Mouse (Mus musculus) ZHBTc4 (cell line): ENCODE data around the gene Ggta1.

Experiments
- DNase-seq: peaks from one replicate; pipeline ENCODE4 v3.0.0-alpha.2; 2011; ENCODE audit warnings: low read depth, low spot score

Gene Ggta1

GRCm38 (mm10) chr2:35462791-35463281, at the start of gene Ggta1:
Ggta1 (minus strand) TSS chr2:35463231.
- peak; percentile 14 for DNase-seq

- DNase-seq, result no peak
These were observed 49.2 kb upstream of the Ggta1 start for GRCm38 (mm10) chr2:35512226-35512625.

- DNase-seq, result peak; percentile 60
These were observed 47.9 kb upstream of the Ggta1 start for GRCm38 (mm10) chr2:35510920-35511319.

GRCm38 (mm10) chr2:35509888-35510287, 46.9 kb upstream of the Ggta1 start:
- DNase-seq, result no peak

GRCm38 (mm10) chr2:35509343-35509667, 46.3 kb upstream of the Ggta1 start:
- DNase-seq, result peak; percentile 77

GRCm38 (mm10) chr2:35508597-35509342, 45.7 kb upstream of the Ggta1 start:
- no peak for DNase-seq

- peak; percentile 98 for DNase-seq
These were observed 44.1 kb upstream of the Ggta1 start for GRCm38 (mm10) chr2:35507191-35507511.

- no peak for DNase-seq
These were observed 43.5 kb upstream of the Ggta1 start for GRCm38 (mm10) chr2:35506311-35507190.

- DNase-seq, result no peak
These were observed 42.7 kb upstream of the Ggta1 start for GRCm38 (mm10) chr2:35505519-35506286.

GRCm38 (mm10) chr2:35504417-35504776, 41.4 kb upstream of the Ggta1 start:
- no peak for DNase-seq

- DNase-seq, result no peak
These were observed 40.8 kb upstream of the Ggta1 start for GRCm38 (mm10) chr2:35503723-35504416.

GRCm38 (mm10) chr2:35503021-35503722, 40.1 kb upstream of the Ggta1 start:
- DNase-seq, result peak; percentile 75

- no peak for DNase-seq
These were observed 39.5 kb upstream of the Ggta1 start for GRCm38 (mm10) chr2:35502561-35502960.

GRCm38 (mm10) chr2:35499474-35499873, 36.4 kb upstream of the Ggta1 start:
- no peak for DNase-seq

GRCm38 (mm10) chr2:35498961-35499360, 35.9 kb upstream of the Ggta1 start:
- no peak for DNase-seq

- DNase-seq, result no peak
These were observed 34.7 kb upstream of the Ggta1 start for GRCm38 (mm10) chr2:35497662-35498196.

- DNase-seq, result no peak
These were observed 33.4 kb upstream of the Ggta1 start for GRCm38 (mm10) chr2:35496279-35497013.

- DNase-seq, result no peak
These were observed 32.7 kb upstream of the Ggta1 start for GRCm38 (mm10) chr2:35495486-35496278.

- DNase-seq, result peak; percentile 89
These were observed 30.5 kb upstream of the Ggta1 start for GRCm38 (mm10) chr2:35493566-35493965.
